Mouse (Mus musculus) liver, adult 2 months (tissue): ENCODE results near the gene Tfap4.

ENCODE experiments used
- CTCF ChIP-seq: fragments of 200-500 bp; IDR thresholded peaks from 2 replicates; pipeline ENCODE4 v1.5.1; 2011; ENCODE audit warnings: low read depth, low read length, control low read depth
- POLR2A ChIP-seq: fragments of 200-500 bp; IDR thresholded peaks from 2 replicates; pipeline ENCODE4 v1.6.1; 2011; ENCODE audit warnings: low read length, control low read depth; ENCODE audit not compliant: insufficient read depth; ENCODE audit errors: extremely low read depth

DNA sequence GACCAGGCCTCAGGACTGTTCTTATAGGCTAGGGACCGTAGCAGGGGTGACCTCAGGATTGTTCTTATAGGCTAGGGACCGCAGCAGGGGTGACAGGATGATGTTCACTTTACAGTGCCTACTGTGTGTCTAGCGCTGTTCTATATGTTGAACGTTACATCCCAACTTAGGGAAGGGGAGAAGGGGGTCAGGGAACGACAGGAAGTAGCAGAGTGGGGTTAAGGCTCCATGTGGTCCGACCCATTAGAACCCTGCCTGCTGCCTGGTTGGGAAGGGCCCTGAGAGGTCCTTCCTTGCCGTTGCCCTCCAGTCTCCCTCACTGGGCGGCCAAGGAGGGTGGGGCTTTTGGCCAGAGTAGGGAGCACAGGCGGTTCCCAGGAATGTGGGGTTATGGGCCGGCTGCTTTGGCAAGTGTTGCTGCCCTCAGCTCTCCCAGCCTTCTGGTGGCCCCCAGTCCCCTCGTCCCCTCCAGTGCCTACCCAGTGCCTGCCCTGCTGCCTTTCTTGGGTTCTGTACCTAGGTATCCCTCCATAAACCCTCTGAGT is 44.7 kb upstream of the Tfap4 start:
- TF ChIP-seq CTCF: no peak
- TF ChIP-seq POLR2A: no peak
